Mouse (Mus musculus) heart, adult 2 months (tissue): ENCODE results near the gene Ano9. TPM values are rescaled to one million over a fixed set of nuclear protein-coding genes. Genes with fewer than 3 reads are reported as not detected.

Experiments used
- DNase-seq, 2 experiments: peaks; one replicate each; pipeline ENCODE4 v3.0.0; 2021
- H3K27ac ChIP-seq: fragments of 200-600 bp; 2 replicates; pipeline ENCODE4 v1.8.1; 2022
- H3K27me3 ChIP-seq: fragments of 200-500 bp; 2 replicates; pipeline ENCODE4 v1.6.1; 2012; ENCODE audit warnings: mild to moderate bottlenecking, low read length, inconsistent platforms, mixed read lengths; ENCODE audit not compliant: control insufficient read depth, insufficient read depth
- H3K36me3 ChIP-seq: fragments of 200-500 bp; 2 replicates; pipeline ENCODE4 v1.6.1; 2012; ENCODE audit warnings: low read length, inconsistent platforms; ENCODE audit not compliant: control insufficient read depth, insufficient read depth
- H3K4me1 ChIP-seq: fragments of 200-500 bp; 2 replicates; pipeline ENCODE4 v1.6.1; 2011; ENCODE audit warnings: low read length; ENCODE audit not compliant: control insufficient read depth, insufficient read depth
- H3K4me3 ChIP-seq: fragments of 200-600 bp; 2 replicates; pipeline ENCODE4 v1.8.1; 2022
- H3K79me2 ChIP-seq: fragments of 200-500 bp; replicated peaks from 2 replicates; pipeline ENCODE4 v1.6.1; 2012; ENCODE audit warnings: mild to moderate bottlenecking, inconsistent platforms, low read length, moderate library complexity, mixed read lengths; ENCODE audit not compliant: control insufficient read depth, insufficient read depth
- H3K9ac ChIP-seq: fragments of 200-500 bp; 2 replicates; pipeline ENCODE4 v1.6.1; 2012; ENCODE audit warnings: low read depth, mild to moderate bottlenecking, control low read depth, inconsistent platforms, low read length, mixed read lengths
- CTCF ChIP-seq: fragments of 200-600 bp; IDR thresholded peaks from 2 replicates; pipeline ENCODE4 v1.8.1; 2022; ENCODE audit warnings: antibody characterized with exemption, mild to moderate bottlenecking, moderate library complexity
- EP300 ChIP-seq: fragments of 200-500 bp; IDR thresholded peaks from 2 replicates; pipeline ENCODE4 v1.6.1; 2011; ENCODE audit warnings: low read depth, low read length, control low read depth; ENCODE audit not compliant: insufficient read depth
- POLR2A ChIP-seq: fragments of 200-500 bp; IDR thresholded peaks from 2 replicates; pipeline ENCODE4 v1.6.1; 2011; ENCODE audit warnings: mild to moderate bottlenecking, low read depth, low read length, control low read depth; ENCODE audit not compliant: insufficient read depth
- WGBS: fragments of 180-500 bp; shearing (Covaris S2); methylation state at CpG from one replicate; pipeline ENCODE4 v1.1.7; 2018; 5-methylcytosine and 5-hydroxymethylcytosine counted together
- intact Hi-C: fragments of 180-260 bp; cut with DNase I; formaldehyde crosslinking; loops from one replicate; pipeline ENCODE4 v1.15.1; 2025
- polyA plus RNA-seq: library from polyadenylated mRNA; depleted of rRNA; stranded (reverse); fragments of >200 nt; gene quantifications from 2 replicates; pipeline ENCODE4 v1.2.3, GENCODE M21; 2012; rRNA removed
- total RNA-seq, 2 experiments: library from RNA; stranded (reverse); gene quantifications; 2 replicates each; pipeline ENCODE4 v1.2.3; 2021

Gene Ano9
- total and polyA plus RNA-seq, 3 experiments: 0.39 to 0.53 TPM; not detected in 1

DNA sequence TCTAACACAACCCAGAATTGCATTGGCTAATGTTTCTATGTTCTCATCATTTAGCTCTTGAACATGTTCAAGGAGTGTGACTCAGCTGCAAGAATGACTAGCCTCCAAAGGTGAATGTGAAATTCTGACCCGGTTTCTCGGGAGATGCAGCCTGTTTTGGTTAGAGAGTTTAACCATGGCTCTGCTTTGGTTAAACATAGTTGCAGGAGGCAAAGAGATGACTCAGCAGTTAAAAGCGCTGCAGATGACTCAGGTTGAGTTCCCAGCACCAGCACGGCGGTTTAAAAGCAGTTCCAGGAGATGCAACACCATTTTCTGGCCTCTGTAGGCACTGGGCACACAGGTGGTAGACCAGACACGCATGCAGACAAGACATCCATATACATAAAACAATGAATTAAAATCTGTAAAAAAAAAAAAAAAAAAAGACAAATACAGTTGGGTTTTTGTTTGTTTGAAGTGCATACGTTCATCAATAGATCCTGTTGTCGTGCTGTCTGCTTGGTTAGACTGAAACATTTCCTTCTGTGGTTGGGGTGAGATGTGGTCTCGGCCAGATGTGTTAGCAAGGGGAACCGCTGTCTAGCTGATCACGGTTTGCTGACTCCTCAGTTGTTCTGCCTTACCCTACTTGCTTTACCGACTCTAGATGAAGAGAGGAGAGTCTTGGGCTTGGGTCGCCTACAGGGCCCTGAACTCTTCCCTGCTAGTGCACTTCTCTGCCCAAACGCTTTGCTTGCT lies 58.8 kb downstream of the Ano9 start:
- no peak for TF ChIP-seq CTCF
- TF ChIP-seq EP300: no peak
- TF ChIP-seq POLR2A: no peak
- 85% methylated on average over 14 of the region's 14 CpGs for WGBS
- Histone ChIP-seq H3K4me1 (no peaks in the 10 kb centered on the region; the same call in 1 of the 2 replicates), H3K4me3 (no peak overlapping the region), H3K36me3 (no peaks in the 10 kb centered on the region), H3K27ac (no peak overlapping the region), H3K27me3 (peaks cover 5% of the 10 kb centered on the region; the same call in 1 of the 2 replicates), H3K9ac (no peak overlapping the region), H3K79me2 (no peaks in the 10 kb centered on the region)
- no peak for DNase-seq
- intact Hi-C loops: no loop called here

DNA sequence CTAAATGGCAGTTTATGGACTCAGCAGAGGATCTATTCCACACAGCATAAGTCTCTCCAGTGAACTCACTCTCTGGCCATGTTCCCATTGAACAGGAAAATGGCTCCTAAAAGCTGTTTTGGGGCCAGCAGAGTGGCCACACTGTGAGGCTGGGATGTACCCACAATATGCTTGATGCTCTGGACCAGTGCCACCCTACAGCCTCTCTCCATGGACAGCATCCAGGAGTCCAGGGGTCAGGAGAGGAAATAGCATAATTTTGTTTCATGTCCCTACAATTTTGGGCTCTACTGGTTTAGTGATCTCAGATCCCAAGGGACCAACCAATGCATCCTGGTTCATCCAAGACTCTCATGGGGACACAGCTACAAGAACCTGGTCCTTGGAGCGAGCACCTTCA lies 60.1 kb downstream of the Ano9 start:
- Histone ChIP-seq H3K79me2 (no peaks in the 10 kb centered on the region), H3K4me1 (no peaks in the 10 kb centered on the region; the same call in 1 of the 2 replicates), H3K27ac (no peak overlapping the region), H3K36me3 (no peaks in the 10 kb centered on the region), H3K27me3 (peaks cover 5% of the 10 kb centered on the region; the same call in 1 of the 2 replicates), H3K9ac (no peak overlapping the region), H3K4me3 (no peak overlapping the region)
- DNase-seq: no peak
- no peak for TF ChIP-seq POLR2A
- no peak for TF ChIP-seq EP300
- TF ChIP-seq CTCF: no peak
- 87% methylated on average over 1 of the region's 1 CpGs for WGBS
- intact Hi-C loops: no loop called here

DNA sequence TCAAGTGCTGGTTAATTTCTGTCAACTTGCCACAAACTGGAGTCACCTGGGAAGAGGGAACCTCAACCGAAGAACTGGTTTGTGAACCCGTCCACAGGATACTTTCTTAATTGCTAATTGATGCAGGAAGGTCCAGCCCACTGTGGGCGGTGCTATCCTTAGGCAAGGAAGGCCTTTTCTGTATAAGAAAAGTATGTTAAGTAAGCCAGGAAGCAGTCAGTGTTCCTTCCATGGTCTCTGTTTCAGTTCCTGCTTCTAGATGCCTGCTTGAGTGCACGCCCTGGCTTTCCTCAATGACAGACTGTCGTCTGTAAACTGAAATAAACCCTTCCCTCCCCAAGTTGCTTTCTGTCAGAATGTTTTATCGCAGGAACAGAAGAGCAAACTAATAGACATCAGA lies 60.6 kb downstream of the Ano9 start:
- no peak overlapping the region for H3K9ac ChIP-seq
- intact Hi-C loops: no loop called here
- no peak overlapping the region for H3K4me3 ChIP-seq
- no peaks in the 10 kb centered on the region; the same call in 1 of the 2 replicates for H3K4me1 ChIP-seq
- no peaks in the 10 kb centered on the region for H3K36me3 ChIP-seq
- DNase-seq: no peak
- H3K79me2 ChIP-seq: no peaks in the 10 kb centered on the region
- WGBS: 73% methylated on average over 6 of the region's 6 CpGs
- H3K27me3 ChIP-seq: peaks cover 5% of the 10 kb centered on the region; the same call in 1 of the 2 replicates
- no peak for TF ChIP-seq CTCF
- TF ChIP-seq POLR2A: no peak
- no peak for TF ChIP-seq EP300
- H3K27ac ChIP-seq: no peak overlapping the region

DNA sequence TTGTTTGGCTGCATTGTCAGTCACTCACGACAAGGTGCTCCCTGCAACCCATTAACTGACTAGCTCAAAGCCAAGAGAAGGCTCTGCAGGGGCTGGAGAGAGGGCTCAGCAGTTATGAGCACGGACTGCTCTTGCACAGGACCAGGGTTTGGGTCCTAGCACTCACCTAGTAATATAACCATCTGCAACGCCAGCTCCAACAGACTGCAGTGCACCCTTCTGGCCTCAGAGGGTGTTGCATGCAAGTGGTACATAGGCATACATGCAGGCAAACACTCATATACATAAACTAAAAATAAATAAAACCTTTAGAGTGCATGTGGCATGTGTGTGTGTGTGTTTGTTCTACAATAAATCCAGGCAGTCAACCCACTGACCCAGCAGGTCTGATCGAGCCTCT lies 61.8 kb downstream of the Ano9 start:
- Histone ChIP-seq H3K4me1 (no peaks in the 10 kb centered on the region; the same call in 1 of the 2 replicates), H3K9ac (no peak overlapping the region), H3K79me2 (no peaks in the 10 kb centered on the region), H3K4me3 (no peak overlapping the region), H3K36me3 (no peaks in the 10 kb centered on the region), H3K27me3 (peaks cover 2% of the 10 kb centered on the region; the same call in 1 of the 2 replicates), H3K27ac (no peak overlapping the region)
- TF ChIP-seq POLR2A: no peak
- TF ChIP-seq CTCF: no peak
- TF ChIP-seq EP300: no peak
- DNase-seq: no peak
- intact Hi-C loops: no loop called here
- 66% methylated on average over 4 of the region's 4 CpGs for WGBS

DNA sequence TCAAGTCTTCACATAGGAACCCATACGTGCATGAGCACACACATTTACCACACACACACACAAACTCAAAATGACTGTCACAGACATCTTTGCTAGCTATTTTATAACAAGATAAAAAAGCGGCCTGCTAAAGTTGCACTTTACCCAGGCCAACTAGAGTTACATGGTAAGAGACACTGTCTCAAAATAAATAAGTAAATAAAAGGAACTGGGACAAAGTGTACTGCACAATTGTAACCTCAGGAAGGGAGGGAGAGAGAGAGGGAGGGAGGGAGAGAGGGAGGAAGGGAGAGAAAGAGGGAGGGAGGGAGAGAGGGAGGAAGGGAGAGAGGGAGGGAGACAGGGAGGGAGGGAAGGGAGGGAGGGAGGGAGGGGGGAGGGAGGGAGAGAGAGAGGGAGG lies 65.2 kb downstream of the Ano9 start:
- TF ChIP-seq POLR2A (no peak), CTCF (no peak), EP300 (no peak)
- no peaks in the 10 kb centered on the region for H3K36me3 ChIP-seq
- no peak overlapping the region for H3K9ac ChIP-seq
- WGBS: 80% methylated on average over 2 of the region's 2 CpGs
- no peak for DNase-seq
- H3K4me3 ChIP-seq: no peak overlapping the region
- intact Hi-C loops: no loop called here
- H3K4me1 ChIP-seq: peaks cover 3% of the 10 kb centered on the region
- H3K79me2 ChIP-seq: no peaks in the 10 kb centered on the region
- H3K27me3 ChIP-seq: no peaks in the 10 kb centered on the region
- H3K27ac ChIP-seq: no peak overlapping the region

DNA sequence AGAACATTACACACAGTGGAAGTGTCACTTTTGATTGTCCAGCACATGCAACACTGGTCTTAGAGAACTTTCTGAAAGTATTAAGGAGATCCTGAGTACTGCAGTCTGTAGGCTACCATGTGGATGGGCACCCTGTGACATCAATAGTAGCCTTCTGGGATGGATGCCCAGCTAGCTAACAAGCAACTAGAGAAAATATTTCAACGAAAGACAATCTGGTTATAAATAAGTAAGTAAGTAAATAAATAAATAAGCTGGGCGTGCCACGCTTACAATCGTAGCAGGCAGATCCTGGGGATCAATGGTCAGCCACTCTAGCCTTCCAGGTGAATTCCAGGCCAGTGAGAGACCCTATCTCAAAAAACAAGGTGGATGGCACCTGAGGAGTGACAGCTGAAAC lies 65.6 kb downstream of the Ano9 start:
- no peak overlapping the region for H3K4me3 ChIP-seq
- TF ChIP-seq EP300 (no peak), POLR2A (no peak), CTCF (no peak)
- WGBS: 87% methylated on average over 4 of the region's 4 CpGs
- intact Hi-C loops: no loop called here
- no peaks in the 10 kb centered on the region for H3K36me3 ChIP-seq
- no peaks in the 10 kb centered on the region for H3K27me3 ChIP-seq
- H3K79me2 ChIP-seq: no peaks in the 10 kb centered on the region
- DNase-seq: no peak
- H3K27ac ChIP-seq: no peak overlapping the region
- peaks cover 5% of the 10 kb centered on the region for H3K4me1 ChIP-seq
- no peak overlapping the region for H3K9ac ChIP-seq

Other genes with a start within 250 kb of the Ano9 start
- 10 to 100 TPM; 72.6 to 86.1 TPM for gene Psmd13, start 235.8 kb downstream of the Ano9 start, total RNA-seq
- 50.8 and 71.0 TPM in 2 replicates for gene Psmd13, start 235.8 kb downstream of the Ano9 start, polyA plus RNA-seq
- gene Sirt3, start 235.5 kb downstream of the Ano9 start, total RNA-seq: 10 to 100 TPM; 53.1 to 60.6 TPM
- gene Sirt3, start 235.5 kb downstream of the Ano9 start, polyA plus RNA-seq: 86.9 and 100 TPM in 2 replicates
- 1,000 to 10,000 TPM; 2,777 to 3,250 TPM for gene Cox8b, start 217.4 kb downstream of the Ano9 start, total RNA-seq
- 1,727 and 2,194 TPM in 2 replicates for gene Cox8b, start 217.4 kb downstream of the Ano9 start, polyA plus RNA-seq
- under 1 TPM in 1 of 2 experiments, not detected in 1; 0.07 TPM for gene Nlrp6, start 196.9 kb downstream of the Ano9 start, total RNA-seq
- gene Nlrp6, start 196.9 kb downstream of the Ano9 start, polyA plus RNA-seq: 0.04 and 0.06 TPM in 2 replicates
- gene Pgghg, start 176.4 kb downstream of the Ano9 start, total RNA-seq: 1 to 10 TPM; 4.0 to 5.8 TPM
- 13.0 and 14.1 TPM in 2 replicates for gene Pgghg, start 176.4 kb downstream of the Ano9 start, polyA plus RNA-seq
- gene Ifitm5, start 167.5 kb downstream of the Ano9 start, total RNA-seq: under 1 TPM; 0.32 to 0.34 TPM
- 1.1 and 2.0 TPM in 2 replicates for gene Ifitm5, start 167.5 kb downstream of the Ano9 start, polyA plus RNA-seq
- gene Gm45717, start 161.9 kb downstream of the Ano9 start, total RNA-seq: not detected
- gene Gm45717, start 161.9 kb downstream of the Ano9 start, polyA plus RNA-seq: not detected in 2 replicates
- 100 to 1,000 TPM; 107 to 113 TPM for gene Ifitm2, start 161.8 kb downstream of the Ano9 start, total RNA-seq
- 368 and 425 TPM in 2 replicates for gene Ifitm2, start 161.8 kb downstream of the Ano9 start, polyA plus RNA-seq
- 1 to 10 TPM; 6.1 to 7.7 TPM for gene Ifitm1, start 150.6 kb downstream of the Ano9 start, total RNA-seq
- 16.1 and 52.2 TPM in 2 replicates for gene Ifitm1, start 150.6 kb downstream of the Ano9 start, polyA plus RNA-seq
- gene Ifitm3, start 107.0 kb downstream of the Ano9 start, total RNA-seq: 100 to 1,000 TPM; 115 to 123 TPM
- 274 and 332 TPM in 2 replicates for gene Ifitm3, start 107.0 kb downstream of the Ano9 start, polyA plus RNA-seq
- gene Ifitm6, start 99.9 kb downstream of the Ano9 start, total RNA-seq: 1 to 10 TPM in 1 of 2 experiments, under 1 TPM in 1; 0.36 to 1.0 TPM
- 4.6 and 5.1 TPM in 2 replicates for gene Ifitm6, start 99.9 kb downstream of the Ano9 start, polyA plus RNA-seq
- gene Gm17387, start 88.7 kb downstream of the Ano9 start, total RNA-seq: not detected
- gene Gm17387, start 88.7 kb downstream of the Ano9 start, polyA plus RNA-seq: not detected in 2 replicates
- under 1 TPM in 1 of 2 experiments, not detected in 1; 0.07 TPM for gene B4galnt4, start 56.7 kb downstream of the Ano9 start, total RNA-seq
- gene B4galnt4, start 56.7 kb downstream of the Ano9 start, polyA plus RNA-seq: 0.04 and 0.06 TPM in 2 replicates
- gene Pkp3, start 39.6 kb downstream of the Ano9 start, total RNA-seq: under 1 TPM; 0.20 to 0.21 TPM
- gene Pkp3, start 39.6 kb downstream of the Ano9 start, polyA plus RNA-seq: 0.35 and 1.6 TPM in 2 replicates
- 1 to 10 TPM; 4.5 to 7.0 TPM for gene Sigirr, start 17.2 kb downstream of the Ano9 start, total RNA-seq
- 9.4 and 10.2 TPM in 2 replicates for gene Sigirr, start 17.2 kb downstream of the Ano9 start, polyA plus RNA-seq
- 10 to 100 TPM; 25.9 to 29.7 TPM for gene Ptdss2, start 4.6 kb upstream of the Ano9 start, total RNA-seq
- 22.4 and 39.2 TPM in 2 replicates for gene Ptdss2, start 4.6 kb upstream of the Ano9 start, polyA plus RNA-seq
- 10 to 100 TPM; 62.9 to 73.9 TPM for gene Rnh1, start 55.1 kb upstream of the Ano9 start, total RNA-seq
- 73.2 and 96.7 TPM in 2 replicates for gene Rnh1, start 55.1 kb upstream of the Ano9 start, polyA plus RNA-seq
- 100 to 1,000 TPM in 1 of 2 experiments, 10 to 100 TPM in 1; 90.8 to 105 TPM for gene Hras, start 76.2 kb upstream of the Ano9 start, total RNA-seq
- gene Hras, start 76.2 kb upstream of the Ano9 start, polyA plus RNA-seq: 63.7 and 79.9 TPM in 2 replicates
- gene Lrrc56, start 76.4 kb upstream of the Ano9 start, total RNA-seq: 1 to 10 TPM; 2.3 to 3.1 TPM
- gene Lrrc56, start 76.4 kb upstream of the Ano9 start, polyA plus RNA-seq: 4.6 and 4.9 TPM in 2 replicates
- not detected for gene Lmntd2, start 96.3 kb upstream of the Ano9 start, total RNA-seq
- 0.18 and 0.20 TPM in 2 replicates for gene Lmntd2, start 96.3 kb upstream of the Ano9 start, polyA plus RNA-seq
- under 1 TPM; 0.25 to 0.42 TPM for gene Rassf7, start 98.1 kb upstream of the Ano9 start, total RNA-seq
- 2.2 and 3.3 TPM in 2 replicates for gene Rassf7, start 98.1 kb upstream of the Ano9 start, polyA plus RNA-seq
- gene Phrf1, start 111.0 kb upstream of the Ano9 start, total RNA-seq: 10 to 100 TPM; 26.8 to 32.1 TPM
- gene Phrf1, start 111.0 kb upstream of the Ano9 start, polyA plus RNA-seq: 8.9 and 10.2 TPM in 2 replicates
- 1 to 10 TPM; 3.3 to 3.4 TPM for gene Irf7, start 148.7 kb upstream of the Ano9 start, total RNA-seq
- 24.6 and 25.2 TPM in 2 replicates for gene Irf7, start 148.7 kb upstream of the Ano9 start, polyA plus RNA-seq
- not detected for gene Cdhr5, start 159.0 kb upstream of the Ano9 start, total RNA-seq
- gene Cdhr5, start 159.0 kb upstream of the Ano9 start, polyA plus RNA-seq: 0.26 TPM in 1 of 2 replicates, not detected in the other
- not detected for gene Sct, start 161.3 kb upstream of the Ano9 start, total RNA-seq
- not detected in 2 replicates for gene Sct, start 161.3 kb upstream of the Ano9 start, polyA plus RNA-seq
- gene Drd4, start 174.2 kb upstream of the Ano9 start, total RNA-seq: not detected
- 0.04 TPM in 1 of 2 replicates, not detected in the other for gene Drd4, start 174.2 kb upstream of the Ano9 start, polyA plus RNA-seq
- 10 to 100 TPM; 10.8 to 13.5 TPM for gene Deaf1, start 209.9 kb upstream of the Ano9 start, total RNA-seq
- gene Deaf1, start 209.9 kb upstream of the Ano9 start, polyA plus RNA-seq: 9.7 and 9.8 TPM in 2 replicates
- gene Tmem80, start 209.9 kb upstream of the Ano9 start, total RNA-seq: 10 to 100 TPM; 13.5 to 14.9 TPM
- gene Tmem80, start 209.9 kb upstream of the Ano9 start, polyA plus RNA-seq: 28.9 and 34.5 TPM in 2 replicates
- gene Eps8l2, start 221.1 kb upstream of the Ano9 start, total RNA-seq: 1 to 10 TPM; 3.8 to 4.3 TPM
- 5.8 and 8.9 TPM in 2 replicates for gene Eps8l2, start 221.1 kb upstream of the Ano9 start, polyA plus RNA-seq